In genomic region chr11:100545746-100546085, GRCm38 (mm10) we compare ENCODE assay signal across 8 mouse cellular contexts. TPM values are rescaled to one million over a fixed set of nuclear protein-coding genes. Genes with fewer than 3 reads are reported as not detected.
DNase-seq lines count a peak whose midpoint lies in the region; ATAC-seq and TF ChIP-seq lines count a peak whose summit lies in the region.

No protein-coding gene starts in this region.

- H3K9me3 ChIP-seq in embryonic facial prominence, embryonic 12.5 days, result no peaks in the 10 kb centered on the region
- H3K9me3 ChIP-seq in intestine, embryonic 16.5 days (ENCODE audit: control insufficient read depth, low read length), result no peaks in the 10 kb centered on the region

- no peaks in the 10 kb centered on the region for H3K36me3 ChIP-seq in embryonic facial prominence, embryonic 12.5 days
- H3K36me3 ChIP-seq in intestine, embryonic 16.5 days (ENCODE audit: control insufficient read depth, insufficient read depth, low read length), result no peaks in the 10 kb centered on the region
- no peaks in the 10 kb centered on the region for H3K36me3 ChIP-seq in myocyte (ENCODE audit: control insufficient read depth, insufficient read depth)

- H3K79me2 ChIP-seq in myocyte (ENCODE audit: control insufficient read depth, insufficient read depth), result no peaks in the 10 kb centered on the region

- intact Hi-C loops in left cerebral cortex, adult 2 months (cut with DNase I), result loop anchor here (1.0 kb wide), 1 partner anchor 17 kb away; no protein-coding TSS in a partner anchor
- intact Hi-C loops in left cerebral cortex, postnatal 25 days (cut with DNase I), result no loop called here

- WGBS in embryonic facial prominence, embryonic 12.5 days, result 30% methylated on average over 7 of the region's 7 CpGs
- 25% methylated on average over 7 of the region's 7 CpGs for WGBS in intestine, embryonic 16.5 days

- ATAC-seq in embryonic facial prominence, embryonic 12.5 days (ENCODE audit: insufficient number of reproducible peaks, insufficient read depth, low FRiP score, low TSS enrichment), result no peak
- ATAC-seq in intestine, embryonic 16.5 days, result no peak; the same call in 1 of the 2 replicates

- peak overlapping the region; percentile 9; the same call in 1 of the 2 replicates for H3K27ac ChIP-seq in left cerebral cortex, adult 2 months
- H3K27ac ChIP-seq in embryonic facial prominence, embryonic 12.5 days, result no peak overlapping the region
- 0 out of 2 replicates have a peak overlapping the region, but pooled peaks have one; percentile 14 for H3K27ac ChIP-seq in intestine, embryonic 16.5 days (ENCODE audit: low read length)

- DNase-seq in left cerebral cortex, adult 2 months (ENCODE audit: extremely low spot score in 1 of 2, low spot score in 2 of 2), result no peak
- no peak for DNase-seq in left cerebral cortex, postnatal 25 days (ENCODE audit: low spot score in 2 of 2)
- no peak for DNase-seq in spleen, postnatal 14 days (ENCODE audit: low spot score in 2 of 2)
- DNase-seq in adrenal gland, postnatal 14 days, result no peak
- no peak for DNase-seq in c-Kit-positive CD71-positive TER-119-positive erythroid progenitor cells, embryonic 14.5 days (ENCODE audit: low spot score)

- H3K4me3 ChIP-seq in left cerebral cortex, adult 2 months, result peak overlapping the region; percentile 52
- peak overlapping the region; percentile 42 for H3K4me3 ChIP-seq in embryonic facial prominence, embryonic 12.5 days
- H3K4me3 ChIP-seq in intestine, embryonic 16.5 days (ENCODE audit: low read length), result peak overlapping the region; percentile 56
- peak overlapping the region; percentile 24 for H3K4me3 ChIP-seq in myocyte

- TF ChIP-seq CTCF in left cerebral cortex, adult 2 months (IDR thresholded peaks at IDR 0.05), result no peak

- H3ac ChIP-seq in myocyte (ENCODE audit: control insufficient read depth, insufficient read length), result no peak overlapping the region

- no peak for TF ChIP-seq POLR2A in myocyte (IDR thresholded peaks at IDR 0.05; ENCODE audit: insufficient read length, low read depth)

- H3K4me2 ChIP-seq in embryonic facial prominence, embryonic 12.5 days (replicated peaks), result peak overlapping the region; percentile 72
- H3K4me2 ChIP-seq in intestine, embryonic 16.5 days (ENCODE audit: low read depth, low read length), result peak overlapping the region; percentile 86
- H3K4me2 ChIP-seq in myocyte (ENCODE audit: low read depth), result peak overlapping the region; percentile 94

- peaks cover 7% of the 10 kb centered on the region; the same call in 1 of the 2 replicates for H3K4me1 ChIP-seq in embryonic facial prominence, embryonic 12.5 days
- H3K4me1 ChIP-seq in intestine, embryonic 16.5 days (ENCODE audit: control insufficient read depth, insufficient read depth, low read length), result peaks cover 8% of the 10 kb centered on the region; the same call in 1 of the 2 replicates

- H3K27me3 ChIP-seq in embryonic facial prominence, embryonic 12.5 days, result no peaks in the 10 kb centered on the region
- no peaks in the 10 kb centered on the region for H3K27me3 ChIP-seq in intestine, embryonic 16.5 days (replicated peaks; ENCODE audit: control insufficient read depth, insufficient read depth, low read length)
- H3K27me3 ChIP-seq in myocyte (ENCODE audit: control insufficient read depth, insufficient read depth, insufficient read length), result peaks cover 28% of the 10 kb centered on the region

- peak overlapping the region; percentile 61; the same call in 1 of the 2 replicates for H3K9ac ChIP-seq in embryonic facial prominence, embryonic 12.5 days
- H3K9ac ChIP-seq in intestine, embryonic 16.5 days (ENCODE audit: low read depth, low read length), result peak overlapping the region; percentile 68; the same call in 1 of the 2 replicates

TF ChIP-seq in myocyte, 11 proteins besides CTCF, POLR2A, EP300 and RAD21:
- TF ChIP-seq MYOD1 (IDR thresholded peaks at IDR 0.05; ENCODE audit: control insufficient read depth in 1 of 3, insufficient read length in 2 of 3, low read depth in 2 of 3) (no peak), MAX (IDR thresholded peaks at IDR 0.05; ENCODE audit: low read depth) (no peak), POLR2AphosphoS2 (IDR thresholded peaks at IDR 0.05; ENCODE audit: insufficient read length, low read depth) (no peak)

RNA-seq across cellular contexts. Expression of gene Ttc25, which starts 0.3 kb away (rescaled TPM):
- 1 to 10 TPM; 1.0 to 1.4 TPM for total RNA-seq in left cerebral cortex, adult 2 months (2021)
- 1 to 10 TPM in 1 of 2 experiments, under 1 TPM in 1; 0.55 to 1.3 TPM for total RNA-seq in left cerebral cortex, postnatal 25 days (2021)
- 0.73 and 1.8 TPM in 2 replicates for polyA plus RNA-seq in embryonic facial prominence, embryonic 12.5 days (2016; fragmentation: Nextera tagmentation; extraction: Ambion mirVana)
- polyA plus RNA-seq in intestine, embryonic 16.5 days (2015; fragmentation: Nextera tagmentation; extraction: Ambion mirVana), result 0.24 and 0.45 TPM in 2 replicates
- polyA plus RNA-seq in myocyte (2012; fragmentation: generic; extraction: Trizol), result 0.71 TPM
- total RNA-seq in adrenal gland, postnatal 14 days (2021), result 1.3 TPM in 2 replicates

RNA-seq across cellular contexts. Expression of gene Acly, which starts 17.9 kb away (rescaled TPM):
- total RNA-seq in left cerebral cortex, adult 2 months (2021), result 100 to 1,000 TPM; 119 to 131 TPM
- 100 to 1,000 TPM; 114 to 124 TPM for total RNA-seq in left cerebral cortex, postnatal 25 days (2021)
- polyA plus RNA-seq in embryonic facial prominence, embryonic 12.5 days (2016; fragmentation: Nextera tagmentation; extraction: Ambion mirVana), result 201 and 203 TPM in 2 replicates
- 131 and 132 TPM in 2 replicates for polyA plus RNA-seq in intestine, embryonic 16.5 days (2015; fragmentation: Nextera tagmentation; extraction: Ambion mirVana)
- 95.5 TPM for polyA plus RNA-seq in myocyte (2012; fragmentation: generic; extraction: Trizol)
- total RNA-seq in adrenal gland, postnatal 14 days (2021), result 805 and 809 TPM in 2 replicates

RNA-seq across cellular contexts. Expression of gene Cnp, which starts 29.0 kb away (rescaled TPM):
- total RNA-seq in left cerebral cortex, adult 2 months (2021), result 100 to 1,000 TPM; 117 to 121 TPM
- 100 to 1,000 TPM; 207 to 230 TPM for total RNA-seq in left cerebral cortex, postnatal 25 days (2021)
- polyA plus RNA-seq in embryonic facial prominence, embryonic 12.5 days (2016; fragmentation: Nextera tagmentation; extraction: Ambion mirVana), result 36.2 and 37.2 TPM in 2 replicates
- polyA plus RNA-seq in intestine, embryonic 16.5 days (2015; fragmentation: Nextera tagmentation; extraction: Ambion mirVana), result 27.7 and 28.4 TPM in 2 replicates
- 18.5 TPM for polyA plus RNA-seq in myocyte (2012; fragmentation: generic; extraction: Trizol)
- total RNA-seq in adrenal gland, postnatal 14 days (2021), result 35.5 and 38.4 TPM in 2 replicates
